28 mouse cellular contexts compared by ENCODE assay signal in the genomic region with DNA sequence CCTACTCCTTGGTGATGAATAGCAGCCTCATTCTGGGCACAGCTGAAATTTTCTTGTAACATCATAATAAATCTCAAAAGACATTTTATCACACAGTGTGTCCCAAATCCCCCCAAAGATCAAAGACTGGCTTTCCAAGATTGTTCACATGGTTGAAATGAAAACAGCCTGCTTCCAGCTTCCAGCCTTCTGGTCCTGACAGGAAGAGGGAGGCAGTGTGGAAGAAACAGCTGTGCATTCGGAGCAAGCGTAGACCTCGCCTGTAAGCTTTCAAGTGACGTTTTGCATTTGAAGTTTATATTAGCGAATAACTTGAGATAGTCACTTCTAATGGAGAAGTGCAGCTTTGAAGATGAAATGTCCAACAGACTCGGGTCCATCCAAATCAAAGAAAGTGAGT.
DNase-seq lines count a peak whose midpoint lies in the region; ATAC-seq and TF ChIP-seq lines count a peak whose summit lies in the region.
"Had no signal": no experiment of that assay in that cellular context is flagged by ENCODE, and none has a peak within 500 bp of the region (broad histone marks: within the 10 kb centered on the region; RNA-seq: fewer than 3 reads in every experiment).

No protein-coding gene starts in this region.

- H3K27ac ChIP-seq in intestine, embryonic 14.5 days (ENCODE audit: low read depth) = no peak overlapping the region
- H3K27ac ChIP-seq in intestine, postnatal 0 days (ENCODE audit: low read depth, low read length) = no peak overlapping the region
- no peak overlapping the region for H3K27ac ChIP-seq in limb, embryonic 11.5 days (replicated peaks; ENCODE audit: low read depth, low read length)
- no peak overlapping the region for H3K27ac ChIP-seq in limb, embryonic 10.5 days
- H3K27ac ChIP-seq in embryonic facial prominence, embryonic 14.5 days (replicated peaks; ENCODE audit: low read depth, low read length) = no peak overlapping the region
- no peak overlapping the region for H3K27ac ChIP-seq in heart, embryonic 12.5 days (ENCODE audit: poor library complexity, severe bottlenecking)
- H3K27ac ChIP-seq: hindbrain, embryonic 12.5 days; limb, embryonic 15.5 days; liver, embryonic 14.5 days; midbrain, embryonic 13.5 days; neural tube, embryonic 12.5 days had no signal

- 26% methylated on average over 6 of the region's 6 CpGs for WGBS in intestine, embryonic 14.5 days
- 59% methylated on average over 6 of the region's 6 CpGs for WGBS in intestine, postnatal 0 days
- WGBS in limb, embryonic 11.5 days = 46% methylated on average over 6 of the region's 6 CpGs
- 53% methylated on average over 6 of the region's 6 CpGs for WGBS in limb, embryonic 10.5 days
- 43% methylated on average over 6 of the region's 6 CpGs for WGBS in embryonic facial prominence, embryonic 14.5 days
- 67% methylated on average over 6 of the region's 6 CpGs for WGBS in heart, embryonic 12.5 days

- H3K27me3 ChIP-seq in intestine, embryonic 14.5 days (replicated peaks; ENCODE audit: control insufficient read depth, insufficient read depth, low read length) = no peaks in the 10 kb centered on the region
- H3K27me3 ChIP-seq in intestine, postnatal 0 days (replicated peaks; ENCODE audit: control insufficient read depth, insufficient read depth, low read length) = no peaks in the 10 kb centered on the region
- H3K27me3 ChIP-seq in limb, embryonic 11.5 days (ENCODE audit: control insufficient read depth, insufficient read depth, low read length) = no peaks in the 10 kb centered on the region
- no peaks in the 10 kb centered on the region for H3K27me3 ChIP-seq in limb, embryonic 10.5 days (ENCODE audit: low read depth, poor library complexity, severe bottlenecking)
- no peaks in the 10 kb centered on the region for H3K27me3 ChIP-seq in embryonic facial prominence, embryonic 14.5 days (replicated peaks; ENCODE audit: control insufficient read depth, insufficient read depth, low read length)
- no peaks in the 10 kb centered on the region for H3K27me3 ChIP-seq in heart, embryonic 12.5 days (replicated peaks)
- H3K27me3 ChIP-seq: hindbrain, embryonic 12.5 days; limb, embryonic 15.5 days; midbrain, embryonic 13.5 days; neural tube, embryonic 12.5 days had no signal

- H3K4me2 ChIP-seq in intestine, embryonic 14.5 days (ENCODE audit: low read length) = peak overlapping the region; percentile 14; the same call in 1 of the 2 replicates
- no peak overlapping the region for H3K4me2 ChIP-seq in intestine, postnatal 0 days (replicated peaks; ENCODE audit: low read depth)
- no peak overlapping the region for H3K4me2 ChIP-seq in limb, embryonic 11.5 days (ENCODE audit: low read depth, severe bottlenecking)
- H3K4me2 ChIP-seq in embryonic facial prominence, embryonic 14.5 days (ENCODE audit: low read depth, low read length) = no peak overlapping the region
- H3K4me2 ChIP-seq in heart, embryonic 12.5 days = no peak overlapping the region
- H3K4me2 ChIP-seq: hindbrain, embryonic 12.5 days; limb, embryonic 15.5 days; midbrain, embryonic 13.5 days; neural tube, embryonic 12.5 days had no signal

- TF ChIP-seq CTCF in intestine, postnatal 0 days (IDR thresholded peaks at IDR 0.05; ENCODE audit: low read depth) = no peak

- H3K9me3 ChIP-seq in intestine, embryonic 14.5 days (ENCODE audit: control insufficient read depth, low read length) = no peaks in the 10 kb centered on the region
- no peaks in the 10 kb centered on the region for H3K9me3 ChIP-seq in intestine, postnatal 0 days (ENCODE audit: control insufficient read depth)
- no peaks in the 10 kb centered on the region for H3K9me3 ChIP-seq in limb, embryonic 11.5 days (ENCODE audit: control insufficient read depth, low read length)
- H3K9me3 ChIP-seq in limb, embryonic 10.5 days (replicated peaks) = no peaks in the 10 kb centered on the region
- H3K9me3 ChIP-seq in embryonic facial prominence, embryonic 14.5 days (ENCODE audit: control insufficient read depth, low read length) = no peaks in the 10 kb centered on the region
- no peaks in the 10 kb centered on the region for H3K9me3 ChIP-seq in heart, embryonic 12.5 days (replicated peaks)
- H3K9me3 ChIP-seq: hindbrain, embryonic 12.5 days; limb, embryonic 15.5 days; midbrain, embryonic 13.5 days; neural tube, embryonic 12.5 days had no signal

- peaks cover 12% of the 10 kb centered on the region; the same call in 1 of the 2 replicates for H3K4me1 ChIP-seq in intestine, embryonic 14.5 days (replicated peaks; ENCODE audit: control insufficient read depth, insufficient read depth, low read length)
- H3K4me1 ChIP-seq in intestine, postnatal 0 days (replicated peaks; ENCODE audit: control insufficient read depth, insufficient read depth, low read length) = no peaks in the 10 kb centered on the region
- no peaks in the 10 kb centered on the region for H3K4me1 ChIP-seq in limb, embryonic 11.5 days (ENCODE audit: control insufficient read depth, insufficient read depth, low read length)
- 0 out of 2 replicates have a peak, but pooled peaks cover 5% of the 10 kb centered on the region for H3K4me1 ChIP-seq in limb, embryonic 10.5 days
- no peaks in the 10 kb centered on the region for H3K4me1 ChIP-seq in embryonic facial prominence, embryonic 14.5 days (ENCODE audit: control insufficient read depth, insufficient read depth, low read length)
- no peaks in the 10 kb centered on the region for H3K4me1 ChIP-seq in heart, embryonic 12.5 days (replicated peaks)
- H3K4me1 ChIP-seq: hindbrain, embryonic 12.5 days; limb, embryonic 15.5 days; midbrain, embryonic 13.5 days; neural tube, embryonic 12.5 days had no signal

- no peaks in the 10 kb centered on the region for H3K36me3 ChIP-seq in intestine, embryonic 14.5 days (ENCODE audit: control insufficient read depth, insufficient read depth, low read length)
- H3K36me3 ChIP-seq in intestine, postnatal 0 days (ENCODE audit: control insufficient read depth, insufficient read depth) = no peaks in the 10 kb centered on the region
- no peaks in the 10 kb centered on the region for H3K36me3 ChIP-seq in limb, embryonic 11.5 days (ENCODE audit: control insufficient read depth, insufficient read depth, low read length)
- no peaks in the 10 kb centered on the region for H3K36me3 ChIP-seq in limb, embryonic 10.5 days
- no peaks in the 10 kb centered on the region for H3K36me3 ChIP-seq in embryonic facial prominence, embryonic 14.5 days (ENCODE audit: control insufficient read depth, insufficient read depth, low read length)
- H3K36me3 ChIP-seq in heart, embryonic 12.5 days = no peaks in the 10 kb centered on the region
- H3K36me3 ChIP-seq: hindbrain, embryonic 12.5 days; limb, embryonic 15.5 days; midbrain, embryonic 13.5 days; neural tube, embryonic 12.5 days had no signal

- H3K9ac ChIP-seq in intestine, embryonic 14.5 days (ENCODE audit: low read length) = no peak overlapping the region
- H3K9ac ChIP-seq in intestine, postnatal 0 days (ENCODE audit: low read depth, low read length) = no peak overlapping the region
- no peak overlapping the region for H3K9ac ChIP-seq in limb, embryonic 11.5 days (ENCODE audit: low read length)
- no peak overlapping the region for H3K9ac ChIP-seq in embryonic facial prominence, embryonic 14.5 days (ENCODE audit: low read depth, low read length)
- no peak overlapping the region for H3K9ac ChIP-seq in heart, embryonic 12.5 days
- H3K9ac ChIP-seq: hindbrain, embryonic 12.5 days; limb, embryonic 15.5 days; liver, embryonic 14.5 days; midbrain, embryonic 13.5 days; neural tube, embryonic 12.5 days had no signal

- no peak for ATAC-seq in intestine, embryonic 14.5 days (replicated peaks; ENCODE audit: low FRiP score, low TSS enrichment, low read depth)
- ATAC-seq in intestine, postnatal 0 days = no peak
- 0 out of 2 replicates have a peak, but pooled peaks have one; percentile 47 for ATAC-seq in limb, embryonic 11.5 days (ENCODE audit: insufficient number of reproducible peaks, low FRiP score, low TSS enrichment, low read depth)
- ATAC-seq in embryonic facial prominence, embryonic 14.5 days (ENCODE audit: low read depth) = no peak
- no peak for ATAC-seq in heart, embryonic 12.5 days (ENCODE audit: insufficient number of reproducible peaks, low FRiP score)
- ATAC-seq: CD4-positive, CD25-positive, alpha-beta regulatory T cell, adult 4 months; forebrain, embryonic 16.5 days; midbrain, embryonic 13.5 days had no signal

- H3K4me3 ChIP-seq in intestine, embryonic 14.5 days (ENCODE audit: low read depth, low read length) = no peak overlapping the region
- H3K4me3 ChIP-seq in intestine, postnatal 0 days (ENCODE audit: low read depth, low read length) = no peak overlapping the region
- H3K4me3 ChIP-seq in limb, embryonic 11.5 days (ENCODE audit: low read depth, low read length) = no peak overlapping the region
- H3K4me3 ChIP-seq in limb, embryonic 10.5 days = no peak overlapping the region
- H3K4me3 ChIP-seq in embryonic facial prominence, embryonic 14.5 days (ENCODE audit: low read depth, low read length) = no peak overlapping the region
- H3K4me3 ChIP-seq in heart, embryonic 12.5 days = no peak overlapping the region
- H3K4me3 ChIP-seq: hindbrain, embryonic 12.5 days; limb, embryonic 15.5 days; midbrain, embryonic 13.5 days; neural tube, embryonic 12.5 days had no signal

- no peak for DNase-seq in intestine, embryonic 14.5 days (ENCODE audit: low spot score)
- DNase-seq in limb, embryonic 11.5 days (ENCODE audit: low spot score) = peak; percentile 34
- DNase-seq in limb, embryonic 10.5 days (ENCODE audit: low spot score) = no peak
- peak; percentile 21 for DNase-seq in brain, adult 2 months (ENCODE audit: low read depth, low spot score)
- DNase-seq in embryonic facial prominence, embryonic 14.5 days (ENCODE audit: low spot score) = peak; percentile 12
- no peak for DNase-seq in urinary bladder, adult 2 months (ENCODE audit: low spot score)
- DNase-seq: adrenal gland, postnatal 14 days; cerebellum, adult 8-10 months; cerebellum, postnatal 36 days; gastrocnemius, postnatal 25 days; heart, adult 18-20 months; kidney, adult 9 months; layer of hippocampus, postnatal 36 days; lung, postnatal 10 days; retina, postnatal 1 day; right cerebral cortex, postnatal 25 days; spleen, adult 18-20 months; thymus, adult 2 months; thymus, postnatal 4 days had no signal

Comparison
In these comparisons a context has a peak if more than half of its experiments do, and no peak if none do; other contexts are left out.
1. DNase-seq: peak in limb, embryonic 11.5 days (single experiment), brain, adult 2 months (single experiment) and embryonic facial prominence, embryonic 14.5 days (single experiment); none in intestine, embryonic 14.5 days (single experiment), limb, embryonic 10.5 days (single experiment) and urinary bladder, adult 2 months (single experiment).